In the genomic region with DNA sequence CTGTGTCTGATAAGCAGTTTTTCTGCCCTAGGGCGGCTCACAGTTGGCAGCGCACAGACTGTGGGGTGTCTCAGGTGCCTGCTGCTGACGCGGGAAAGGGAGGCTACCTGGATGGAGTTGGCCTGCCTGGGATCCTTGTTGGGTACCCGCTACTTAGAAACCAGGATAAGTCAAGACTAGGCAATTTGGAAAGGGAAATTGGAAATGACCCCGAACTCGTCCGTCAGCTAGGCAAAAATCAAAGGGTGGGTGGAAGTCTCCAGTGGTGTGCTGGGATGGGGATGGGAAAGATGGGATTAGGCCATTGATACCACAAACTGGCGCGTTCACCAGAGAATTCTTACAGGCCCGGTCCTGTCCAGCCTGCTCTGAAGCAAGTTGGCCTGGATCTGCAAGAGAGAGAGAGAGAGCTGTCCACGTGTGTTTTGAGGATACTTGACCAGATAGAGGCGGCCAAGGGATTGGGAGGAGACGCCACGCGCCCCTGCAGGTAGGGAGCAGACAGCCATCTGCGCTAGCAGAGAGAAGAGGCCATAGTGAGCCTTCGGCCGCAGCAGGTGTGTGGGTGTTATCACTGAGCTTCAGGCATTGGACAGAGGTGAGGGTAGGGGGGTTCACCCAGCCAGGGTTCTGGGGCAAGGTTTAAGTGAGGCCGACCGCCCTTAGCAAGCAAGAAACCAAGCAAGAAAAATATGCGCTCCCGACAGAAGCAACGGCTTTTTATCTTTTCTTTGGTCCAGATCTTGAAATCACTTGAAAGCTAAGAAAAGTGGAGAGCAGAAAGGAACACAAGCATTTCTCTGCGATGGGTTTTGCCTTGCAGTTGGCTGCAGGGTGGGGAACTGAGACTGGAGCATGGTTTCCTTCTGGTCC, we compare ENCODE assay signal across 13 mouse cellular contexts. TPM values are rescaled to one million over a fixed set of nuclear protein-coding genes. Genes with fewer than 3 reads are reported as not detected.
DNase-seq lines count a peak whose midpoint lies in the region; TF ChIP-seq lines count a peak whose summit lies in the region.
"Had no signal": no experiment of that assay in that cellular context is flagged by ENCODE, and none has a peak within 500 bp of the region (broad histone marks: within the 10 kb centered on the region; RNA-seq: fewer than 3 reads in every experiment).

No protein-coding gene starts in this region.

- no peak for TF ChIP-seq CTCF in E14TG2a.4 (conservative IDR thresholded peaks at IDR 0.05; ENCODE audit: low read length)

- no peak overlapping the region for H3K27ac ChIP-seq in limb, embryonic 10.5 days
- H3K27ac ChIP-seq: liver, embryonic 14.5 days had no signal

- H3K4me1 ChIP-seq in E14TG2a.4 (replicated peaks; ENCODE audit: low read depth, low read length), result peaks cover 74% of the 10 kb centered on the region
- peaks cover 44% of the 10 kb centered on the region for H3K4me1 ChIP-seq in limb, embryonic 10.5 days

- H3K4me3 ChIP-seq in E14TG2a.4 (replicated peaks; ENCODE audit: low read length), result peak overlapping the region; percentile 46; the same call in 1 of the 2 replicates
- peak overlapping the region; percentile 21 for H3K4me3 ChIP-seq in limb, embryonic 10.5 days

- H3K27me3 ChIP-seq in E14TG2a.4 (ENCODE audit: insufficient read depth, low read length), result peaks cover 97% of the 10 kb centered on the region
- H3K27me3 ChIP-seq in limb, embryonic 10.5 days (ENCODE audit: low read depth, poor library complexity, severe bottlenecking), result peaks cover 100% of the 10 kb centered on the region

- WGBS in limb, embryonic 10.5 days, result 2% methylated on average over 25 of the region's 25 CpGs

- peak; percentile 13 for DNase-seq in kidney, adult 18-20 months
- no peak for DNase-seq in kidney, postnatal 14 days
- DNase-seq in ZHBTc4 (ENCODE audit: low read depth, low spot score), result peak; percentile 16
- peak; percentile 62 for DNase-seq in limb, embryonic 10.5 days (ENCODE audit: low spot score)
- DNase-seq in urinary bladder, adult 2 months (ENCODE audit: low spot score), result no peak
- DNase-seq in MN1 (ENCODE audit: low spot score), result no peak
- DNase-seq: adrenal gland, postnatal 25 days; gastrocnemius, postnatal 25 days; lung, postnatal 36 days; right cerebral cortex, postnatal 25 days had no signal

- H3K9me3 ChIP-seq in E14TG2a.4 (ENCODE audit: low read length), result no peaks in the 10 kb centered on the region
- no peaks in the 10 kb centered on the region for H3K9me3 ChIP-seq in limb, embryonic 10.5 days (replicated peaks)

- no peaks in the 10 kb centered on the region for H3K36me3 ChIP-seq in E14TG2a.4 (ENCODE audit: insufficient read depth, low read length)
- no peaks in the 10 kb centered on the region for H3K36me3 ChIP-seq in limb, embryonic 10.5 days

RNA-seq across cellular contexts. Expression of a gene that starts 2.4 kb away (rescaled TPM):
- polyA plus RNA-seq in limb, embryonic 10.5 days (2016; fragmentation: Nextera tagmentation; extraction: Ambion mirVana), result 0.65 TPM in 1 of 2 replicates, not detected in the other
- polyA plus RNA-seq in urinary bladder, adult 2 months (2012; rRNA removed), result not detected in 2 replicates
- polyA plus RNA-seq: heart, postnatal 0 days had no signal

Comparison
In these comparisons a context has a peak if more than half of its experiments do, and no peak if none do; other contexts are left out.
1. DNase-seq: peak in kidney, adult 18-20 months (single experiment), ZHBTc4 (single experiment) and limb, embryonic 10.5 days (single experiment); none in kidney, postnatal 14 days (single experiment), urinary bladder, adult 2 months (single experiment) and MN1 (single experiment).